Mouse (Mus musculus) lung, postnatal 0 days (tissue): ENCODE measurements at regions not wholly inside any gene's neighbourhood (a gene's known extent, or its start where the extent isn't known, plus 50 kb on each side); places are given as distances from the start of the nearest gene placed in this dataset.

Source experiments
- ATAC-seq: fragments of 200-750 bp; cut with Nextera tagmentation; 2 replicates; pipeline ENCODE4 v1.8.0; 2017; ENCODE audit warnings: moderate library complexity
- DNase-seq: peaks from one replicate; pipeline ENCODE4 v3.0.0-alpha.2; 2016; ENCODE audit warnings: low spot score
- H3K27ac ChIP-seq: fragments of 300-500 bp; sonication (generic); 2 replicates; pipeline ENCODE4 v1.5.1; 2014; ENCODE audit warnings: antibody characterized with exemption, mild to moderate bottlenecking, low read length, mixed read lengths
- H3K27me3 ChIP-seq: fragments of 300-500 bp; sonication (generic); replicated peaks from 2 replicates; pipeline ENCODE4 v1.6.1; 2014; ENCODE audit warnings: low read length, mixed read lengths; ENCODE audit not compliant: insufficient read depth
- H3K36me3 ChIP-seq: fragments of 300-500 bp; sonication (generic); 2 replicates; pipeline ENCODE4 v1.6.1; 2014; ENCODE audit warnings: low read length, mixed read lengths; ENCODE audit not compliant: insufficient read depth
- H3K4me1 ChIP-seq: fragments of 300-500 bp; sonication (generic); 2 replicates; pipeline ENCODE4 v1.6.1; 2014; ENCODE audit warnings: antibody characterized with exemption, low read depth, low read length, mixed read lengths; ENCODE audit not compliant: insufficient read depth
- H3K4me2 ChIP-seq: fragments of 300-500 bp; sonication (generic); replicated peaks from 2 replicates; pipeline ENCODE4 v1.6.1; 2014; ENCODE audit warnings: low read depth, mild to moderate bottlenecking, low read length, moderate library complexity, mixed read lengths
- H3K4me3 ChIP-seq: fragments of 300-500 bp; sonication (generic); 2 replicates; pipeline ENCODE4 v1.5.1; 2014; ENCODE audit warnings: low read depth, low read length
- H3K9ac ChIP-seq: fragments of 300-500 bp; sonication (generic); replicated peaks from 2 replicates; pipeline ENCODE4 v1.6.1; 2014; ENCODE audit warnings: low read depth, mild to moderate bottlenecking
- H3K9me3 ChIP-seq: fragments of 300-500 bp; sonication (generic); 2 replicates; pipeline ENCODE4 v1.6.1; 2016; ENCODE audit warnings: low read length, mixed read lengths
- CTCF ChIP-seq: IDR thresholded peaks from 2 replicates; pipeline ENCODE4 v1.5.1; 2016; ENCODE audit warnings: antibody characterized with exemption, mild to moderate bottlenecking
- EP300 ChIP-seq: IDR thresholded peaks from 2 replicates; pipeline ENCODE4 v1.6.1; 2016; ENCODE audit warnings: antibody characterized with exemption, mild to moderate bottlenecking, control low read depth
- WGBS: fragments of 180-500 bp; shearing (Covaris S2); extraction: QIAGEN DNeasy Blood & Tissue Kit; methylation state at CpG from one replicate; pipeline ENCODE4 v1.1.7; 2014; 5-methylcytosine and 5-hydroxymethylcytosine counted together

DNA sequence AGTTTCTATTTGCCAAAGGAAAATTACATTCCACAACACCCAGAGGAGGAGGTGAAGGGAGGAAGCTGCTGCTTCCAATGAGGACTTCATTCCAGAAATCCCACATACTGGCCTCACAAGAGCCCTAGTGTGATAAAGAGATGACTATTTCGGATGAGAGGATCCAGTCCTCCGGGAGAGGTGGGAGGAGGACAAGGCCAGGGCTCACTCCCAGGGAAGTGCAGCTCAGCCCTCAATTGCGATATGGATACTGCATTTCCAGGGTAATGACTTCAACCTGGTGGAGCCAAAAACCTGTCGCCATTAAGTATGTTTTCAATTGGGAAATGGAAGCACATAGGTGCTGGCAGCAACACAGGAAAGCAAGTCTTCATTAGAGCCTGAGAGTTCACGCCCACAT lies 74.7 kb upstream of the Dynlrb2 start:
- no peak overlapping the region for H3K9ac ChIP-seq
- no peaks in the 10 kb centered on the region for H3K9me3 ChIP-seq
- no peak overlapping the region for H3K4me2 ChIP-seq
- H3K4me1 ChIP-seq = no peaks in the 10 kb centered on the region
- WGBS = 60% methylated on average over 5 of the region's 5 CpGs
- ATAC-seq (no peak), DNase-seq (no peak)
- no peak overlapping the region for H3K27ac ChIP-seq
- TF ChIP-seq CTCF = no peak
- no peak for TF ChIP-seq EP300
- H3K27me3 ChIP-seq = no peaks in the 10 kb centered on the region
- H3K4me3 ChIP-seq = no peak overlapping the region
- no peaks in the 10 kb centered on the region for H3K36me3 ChIP-seq

DNA sequence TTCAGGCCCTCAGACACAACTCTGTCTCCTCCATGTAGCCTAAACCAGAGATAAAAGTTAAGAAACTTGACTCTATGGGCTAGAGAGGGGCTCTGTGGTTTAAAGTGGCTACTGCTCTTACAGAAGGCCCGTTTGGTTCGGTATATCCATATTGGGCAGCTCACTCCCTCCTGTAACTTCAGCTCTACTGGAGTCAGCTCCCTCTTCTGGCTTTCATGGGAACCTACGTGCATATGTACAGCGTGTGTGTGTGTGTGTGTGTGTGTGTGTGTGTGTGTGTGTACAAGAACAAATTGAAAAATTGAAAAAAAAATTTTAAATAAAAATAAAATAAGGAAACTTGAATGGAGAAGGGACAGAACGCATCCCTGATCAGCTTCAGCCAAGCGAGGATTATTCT lies 75.1 kb upstream of the Dynlrb2 start:
- DNase-seq = no peak

DNA sequence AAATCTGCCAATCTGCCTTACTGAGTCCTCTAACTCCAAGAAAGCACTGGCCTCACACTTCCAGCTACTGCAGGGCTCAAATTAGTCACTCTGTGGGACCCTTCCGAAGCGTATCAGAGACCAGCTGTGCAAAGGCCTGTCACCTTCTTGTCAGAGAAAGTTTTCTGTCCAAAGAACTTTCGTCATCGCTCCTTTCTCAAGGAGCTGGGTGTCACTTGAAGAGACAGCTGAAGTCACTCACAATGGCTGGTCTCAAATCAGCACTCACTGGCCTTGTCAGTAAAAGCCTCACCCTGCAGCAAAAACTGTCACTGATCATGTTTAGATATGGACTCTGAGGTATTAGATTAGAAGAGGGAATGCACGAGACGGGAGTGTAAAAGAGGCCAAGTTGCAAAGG lies 81.9 kb upstream of the Dynlrb2 start:
- no peak overlapping the region for H3K9ac ChIP-seq
- ATAC-seq (peak; percentile 21; the same call in 1 of the 2 replicates), DNase-seq (peak; percentile 62)
- H3K4me1 ChIP-seq = no peaks in the 10 kb centered on the region
- H3K36me3 ChIP-seq = no peaks in the 10 kb centered on the region
- no peak overlapping the region for H3K4me2 ChIP-seq
- 59% methylated on average over 6 of the region's 6 CpGs for WGBS
- H3K4me3 ChIP-seq = no peak overlapping the region
- TF ChIP-seq EP300 (0 out of 2 replicates have a peak, but pooled peaks have one; percentile 27), CTCF (no peak)
- H3K9me3 ChIP-seq = no peaks in the 10 kb centered on the region
- no peak overlapping the region for H3K27ac ChIP-seq
- H3K27me3 ChIP-seq = no peaks in the 10 kb centered on the region

More for the DNA sequence above, 75.1 kb upstream of the Dynlrb2 start:
- Histone ChIP-seq H3K36me3 (no peaks in the 10 kb centered on the region), H3K27ac (no peak overlapping the region), H3K9me3 (no peaks in the 10 kb centered on the region), H3K4me3 (no peak overlapping the region), H3K4me1 (no peaks in the 10 kb centered on the region), H3K27me3 (no peaks in the 10 kb centered on the region), H3K4me2 (no peak overlapping the region), H3K9ac (no peak overlapping the region)
- TF ChIP-seq CTCF = peak; percentile 49
- no peak for TF ChIP-seq EP300
- no peak for ATAC-seq
- WGBS = 56% methylated on average over 6 of the region's 6 CpGs

DNA sequence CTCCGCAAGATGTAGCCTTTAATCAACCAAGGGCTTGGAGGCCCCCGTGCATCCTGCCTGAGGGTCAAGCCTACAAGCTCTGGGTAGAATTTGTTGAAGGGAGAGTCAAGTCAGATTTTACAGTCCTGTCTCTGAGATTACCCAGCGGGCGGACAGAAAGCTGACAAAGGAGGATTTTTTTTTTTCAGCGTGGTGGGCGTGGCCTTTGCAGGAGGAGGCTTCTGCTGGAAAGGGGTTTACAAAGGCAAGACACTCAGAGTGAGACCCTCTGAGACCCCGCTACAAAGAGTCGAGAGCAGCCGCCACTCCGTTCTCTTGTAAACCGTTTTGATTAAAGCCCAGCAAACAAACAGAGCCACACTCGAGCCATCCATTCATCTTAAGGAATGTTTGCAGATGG lies 92.1 kb upstream of the Dynlrb2 start:
- H3K27ac ChIP-seq = no peak overlapping the region
- no peaks in the 10 kb centered on the region for H3K9me3 ChIP-seq
- 32% methylated on average over 12 of the region's 12 CpGs for WGBS
- no peaks in the 10 kb centered on the region for H3K36me3 ChIP-seq
- no peak overlapping the region for H3K4me3 ChIP-seq
- DNase-seq (no peak), ATAC-seq (no peak)
- H3K4me1 ChIP-seq = no peaks in the 10 kb centered on the region
- H3K4me2 ChIP-seq = no peak overlapping the region
- H3K9ac ChIP-seq = no peak overlapping the region
- TF ChIP-seq CTCF = no peak
- no peak for TF ChIP-seq EP300
- 0 out of 2 replicates have a peak, but pooled peaks cover 3% of the 10 kb centered on the region for H3K27me3 ChIP-seq

DNA sequence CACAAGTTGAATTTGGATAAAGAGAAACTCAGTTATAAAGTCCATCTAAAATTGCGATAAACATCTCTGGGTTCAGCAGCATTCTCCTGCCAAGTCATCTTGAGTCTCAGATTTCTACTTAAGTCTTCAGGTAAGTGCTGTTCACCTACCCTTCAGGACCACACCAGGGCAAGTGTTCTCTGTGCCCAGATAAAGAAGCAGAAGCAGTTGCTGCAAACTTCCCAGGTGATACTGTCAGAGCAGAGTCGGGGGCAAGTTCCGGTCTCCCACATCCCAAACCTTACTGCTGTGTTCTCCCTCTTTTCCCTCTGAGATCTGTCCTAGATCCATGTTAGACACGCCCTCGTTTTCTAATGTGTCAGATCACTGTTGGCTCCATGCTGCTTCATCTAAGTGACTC lies 94.7 kb upstream of the Dynlrb2 start:
- H3K4me1 ChIP-seq = no peaks in the 10 kb centered on the region
- H3K36me3 ChIP-seq = no peaks in the 10 kb centered on the region
- 55% methylated on average over 5 of the region's 5 CpGs for WGBS

DNA sequence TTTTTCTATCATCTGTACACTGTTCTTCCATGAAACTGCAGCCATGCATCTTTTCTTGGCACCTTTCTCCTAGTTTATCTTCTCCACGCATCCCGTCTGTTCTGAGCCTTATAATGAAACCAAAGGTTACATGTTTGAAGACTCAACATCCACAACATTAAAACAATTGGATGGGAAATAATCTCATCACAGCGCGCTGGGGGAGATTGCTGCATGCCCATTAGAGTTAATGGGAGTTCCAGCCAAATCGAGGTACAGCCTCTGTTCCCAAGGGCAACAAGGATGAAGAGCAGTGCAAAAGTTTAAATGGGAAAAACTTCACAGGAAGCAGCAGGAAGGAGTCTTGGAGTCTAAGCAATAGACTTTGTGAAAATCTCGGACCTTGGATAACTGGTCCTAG lies 95.8 kb upstream of the Dynlrb2 start:
- 0 out of 2 replicates have a peak, but pooled peaks cover 3% of the 10 kb centered on the region for H3K27me3 ChIP-seq
- TF ChIP-seq CTCF = no peak
- TF ChIP-seq EP300 = no peak
- H3K4me3 ChIP-seq = no peak overlapping the region
- no peaks in the 10 kb centered on the region for H3K9me3 ChIP-seq
- ATAC-seq (no peak), DNase-seq (no peak)
- WGBS = 87% methylated on average over 6 of the region's 6 CpGs
- H3K4me2 ChIP-seq = no peak overlapping the region
- H3K36me3 ChIP-seq = no peaks in the 10 kb centered on the region
- no peak overlapping the region for H3K9ac ChIP-seq
- no peaks in the 10 kb centered on the region for H3K4me1 ChIP-seq
- no peak overlapping the region for H3K27ac ChIP-seq

More for the DNA sequence above, 94.7 kb upstream of the Dynlrb2 start:
- ATAC-seq (no peak; the same call in 1 of the 2 replicates), DNase-seq (peak; percentile 46)
- Histone ChIP-seq H3K9ac (no peak overlapping the region), H3K27ac (no peak overlapping the region), H3K4me3 (no peak overlapping the region), H3K27me3 (0 out of 2 replicates have a peak, but pooled peaks cover 3% of the 10 kb centered on the region), H3K4me2 (no peak overlapping the region), H3K9me3 (no peaks in the 10 kb centered on the region)
- no peak for TF ChIP-seq CTCF
- no peak for TF ChIP-seq EP300

DNA sequence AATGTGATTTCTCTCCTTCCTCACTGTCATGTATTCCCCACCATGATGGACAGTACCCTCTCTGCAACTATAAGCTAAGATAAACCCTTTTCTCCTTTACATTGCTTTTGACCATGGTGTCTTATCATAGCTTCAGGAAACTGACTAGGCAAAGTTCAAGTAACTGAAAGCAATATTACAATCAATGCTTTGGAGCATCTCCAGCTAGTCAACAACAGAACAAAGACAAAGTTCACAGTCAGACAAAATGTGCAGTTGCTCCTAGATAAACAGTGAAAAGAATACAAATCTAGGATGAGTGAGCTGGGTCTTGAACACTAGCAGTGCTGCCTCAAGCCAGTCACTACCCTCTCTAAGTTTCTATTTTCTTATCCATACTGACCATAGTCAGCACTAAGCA lies 100.2 kb upstream of the Dynlrb2 start:
- Histone ChIP-seq H3K4me2 (no peak overlapping the region), H3K4me3 (no peak overlapping the region), H3K36me3 (no peaks in the 10 kb centered on the region), H3K4me1 (no peaks in the 10 kb centered on the region), H3K27me3 (no peaks in the 10 kb centered on the region), H3K27ac (no peak overlapping the region), H3K9ac (no peak overlapping the region), H3K9me3 (peaks cover 2% of the 10 kb centered on the region; the same call in 1 of the 2 replicates)
- no peak for ATAC-seq
- TF ChIP-seq CTCF (no peak), EP300 (no peak)
- DNase-seq = no peak
